Mouse (Mus musculus): ENCODE measurements around the gene Tspyl4.
"Not testable (repeated sequence)": the region's sequence is repeated elsewhere in the genome, so short reads cannot be mapped to it uniquely, and the experiment has no call there.

The Tspyl4 gene

GRCm38 (mm10) chr10:34297299-34297979 lies at the start of gene Tspyl4:
Gene Tspyl4 (plus strand): TSS chr10:34297442.
- DNase-seq: peak; percentile 92 to 93

- DNase-seq: no peak
These were observed 49.5 kb upstream of the Tspyl4 start for GRCm38 (mm10) chr10:34247757-34248156.

DNA sequence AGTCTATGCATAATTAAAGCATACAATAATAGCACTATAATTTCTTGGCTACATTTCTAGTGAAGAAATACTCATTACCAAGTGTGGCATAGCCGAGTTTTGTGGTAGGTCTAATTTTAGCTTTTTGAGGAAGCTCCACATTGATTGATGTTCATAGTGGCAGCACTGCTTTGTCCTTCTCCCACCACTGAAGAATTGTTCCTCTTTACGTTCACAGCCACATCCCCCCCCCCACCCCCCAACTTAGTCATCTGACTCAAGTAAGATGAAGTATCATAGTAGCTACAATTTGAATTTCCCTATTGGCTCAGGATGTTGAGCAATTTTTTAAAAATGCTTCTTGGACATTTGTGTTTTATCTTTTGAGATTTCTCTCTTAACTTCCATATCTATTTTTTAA lies 47.6 kb upstream of the Tspyl4 start:
- DNase-seq: no peak

DNA sequence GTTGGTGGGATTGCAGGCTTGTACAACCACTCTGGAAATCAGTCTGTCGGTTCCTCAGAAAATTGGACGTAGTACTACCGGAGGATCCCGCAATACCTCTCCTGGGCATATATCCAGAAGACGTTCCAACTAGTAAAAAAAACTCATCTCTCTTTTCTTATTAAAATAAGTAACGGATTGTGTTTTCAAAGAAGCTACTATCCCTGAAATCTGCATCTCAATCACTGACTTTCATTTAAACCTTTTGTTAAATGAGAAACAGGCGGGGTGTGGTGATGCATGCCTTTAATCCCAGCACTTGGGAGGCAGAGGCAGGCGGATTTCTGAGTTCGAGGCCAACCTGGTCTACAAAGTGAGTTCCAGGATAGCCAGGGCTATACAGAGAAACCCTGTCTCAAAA lies 44.4 kb upstream of the Tspyl4 start:
- not testable (repeated sequence) for DNase-seq

GRCm38 (mm10) chr10:34265106-34265505 lies 32.1 kb upstream of the Tspyl4 start:
- no peak for DNase-seq

GRCm38 (mm10) chr10:34267312-34268070 lies 29.8 kb upstream of the Tspyl4 start:
- no peak for DNase-seq

- DNase-seq: no peak
These were observed 25.6 kb upstream of the Tspyl4 start for GRCm38 (mm10) chr10:34271681-34272080.

DNA sequence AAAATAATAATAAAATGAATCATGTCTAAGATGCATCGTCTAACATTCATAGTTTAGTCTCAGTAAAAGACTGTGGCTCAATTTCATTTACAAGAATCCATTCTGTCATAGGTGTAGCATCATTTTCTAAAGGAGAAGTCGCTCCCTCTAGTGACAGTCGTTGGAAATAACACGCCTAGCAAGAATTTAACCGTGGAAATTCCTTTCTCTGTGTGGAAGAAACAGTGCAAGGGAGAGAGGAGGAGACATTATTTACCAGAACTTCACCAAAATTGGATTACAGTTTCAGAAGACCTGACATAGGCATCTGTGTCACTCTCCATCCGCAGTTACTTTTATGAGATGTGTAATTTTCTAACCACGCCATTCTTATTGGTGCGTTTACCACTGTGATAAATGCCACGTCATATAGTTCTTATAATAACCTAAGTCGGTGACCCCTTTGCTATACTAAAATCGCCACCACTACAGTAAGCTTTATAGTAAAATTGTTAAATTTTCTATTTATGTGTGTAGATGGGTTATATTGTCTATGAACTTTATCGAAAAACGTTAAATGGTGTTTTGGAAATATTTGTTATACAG lies 16.6 kb upstream of the Tspyl4 start:
- peak in 1 of 2 experiments; percentile 69 for DNase-seq

- peak in 1 of 2 experiments; percentile 32 for DNase-seq
These were observed 15.9 kb upstream of the Tspyl4 start for GRCm38 (mm10) chr10:34281211-34281961.

DNA sequence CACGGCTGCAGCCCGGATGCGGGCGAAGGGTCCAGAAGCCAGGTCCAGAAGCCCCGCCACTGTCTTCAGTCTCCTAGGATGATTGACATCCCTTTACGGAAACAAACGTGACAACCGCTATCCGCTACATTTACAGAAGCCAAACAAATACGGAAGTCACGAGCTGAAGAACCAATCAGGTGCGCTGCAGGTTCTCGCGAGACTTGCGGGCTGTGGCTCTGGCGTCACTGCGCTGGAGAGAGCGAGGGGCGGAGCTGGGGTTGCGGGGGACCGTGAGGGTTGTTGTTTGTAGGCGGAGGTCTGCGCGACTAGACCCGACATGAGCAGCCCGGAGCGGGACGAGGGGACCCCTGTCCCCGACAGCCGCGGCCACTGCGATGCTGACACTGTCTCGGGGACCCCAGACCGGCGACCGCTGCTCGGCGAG lies 15.3 kb upstream of the Tspyl4 start, which contains the start of gene Tspyl1:
Gene Tspyl1, plus strand, starts transcription at position 229 of the 427 bp plus-strand sequence.
- peak; percentile 98 for DNase-seq

GRCm38 (mm10) chr10:34282420-34283238 lies 14.6 kb upstream of the Tspyl4 start:
- peak; percentile 61 to 63 for DNase-seq

- peak in 1 of 2 experiments; percentile 24 for DNase-seq
These were observed 337 bp upstream of the Tspyl4 start for GRCm38 (mm10) chr10:34296911-34297298.

DNA sequence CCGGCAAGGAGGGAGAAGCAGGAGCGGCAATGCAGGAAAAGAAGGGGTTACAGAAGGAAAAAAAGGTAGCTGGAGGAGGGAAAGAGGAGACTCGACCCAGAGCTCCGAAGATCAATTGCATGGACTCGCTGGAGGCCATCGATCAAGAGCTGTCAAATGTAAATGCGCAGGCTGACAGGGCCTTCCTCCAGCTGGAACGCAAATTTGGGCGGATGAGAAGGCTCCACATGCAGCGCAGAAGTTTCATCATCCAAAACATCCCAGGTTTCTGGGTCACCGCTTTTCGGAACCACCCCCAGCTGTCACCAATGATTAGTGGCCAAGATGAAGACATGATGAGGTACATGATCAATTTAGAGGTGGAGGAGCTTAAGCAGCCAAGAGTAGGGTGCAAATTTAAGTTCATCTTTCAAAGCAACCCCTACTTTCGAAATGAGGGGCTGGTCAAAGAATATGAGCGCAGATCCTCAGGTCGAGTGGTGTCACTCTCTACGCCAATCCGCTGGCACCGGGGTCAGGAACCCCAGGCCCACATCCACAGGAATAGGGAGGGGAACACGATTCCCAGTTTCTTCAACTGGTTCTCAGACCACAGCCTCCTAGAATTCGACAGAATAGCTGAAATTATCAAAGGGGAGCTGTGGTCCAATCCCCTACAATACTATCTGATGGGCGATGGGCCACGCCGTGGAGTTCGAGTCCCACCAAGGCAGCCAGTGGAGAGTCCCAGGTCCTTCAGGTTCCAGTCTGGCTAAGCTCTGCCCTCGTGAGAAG lies 925 bp downstream of the Tspyl4 start:
- DNase-seq: peak; percentile 24 to 28

DNA sequence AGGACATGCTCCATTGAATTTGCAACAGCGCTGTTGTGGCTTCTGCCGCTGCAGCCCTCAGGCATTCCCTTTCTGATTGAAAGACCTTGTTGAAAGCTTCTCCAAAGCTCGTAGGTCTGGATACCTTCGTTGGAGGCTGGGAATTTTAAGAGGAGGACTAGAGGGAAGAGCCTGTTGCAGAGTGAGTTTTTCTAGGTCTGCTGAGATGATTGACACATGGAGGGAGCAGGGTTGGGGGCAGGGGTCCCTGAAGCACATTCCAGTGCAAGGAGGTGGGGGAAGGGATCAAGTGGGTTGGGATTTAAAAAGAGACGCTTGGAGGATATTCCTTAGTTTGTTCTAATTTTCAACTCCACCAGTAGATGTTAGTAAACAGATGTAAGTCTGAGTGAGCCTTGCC lies 3.1 kb downstream of the Tspyl4 start:
- no peak for DNase-seq

DNA sequence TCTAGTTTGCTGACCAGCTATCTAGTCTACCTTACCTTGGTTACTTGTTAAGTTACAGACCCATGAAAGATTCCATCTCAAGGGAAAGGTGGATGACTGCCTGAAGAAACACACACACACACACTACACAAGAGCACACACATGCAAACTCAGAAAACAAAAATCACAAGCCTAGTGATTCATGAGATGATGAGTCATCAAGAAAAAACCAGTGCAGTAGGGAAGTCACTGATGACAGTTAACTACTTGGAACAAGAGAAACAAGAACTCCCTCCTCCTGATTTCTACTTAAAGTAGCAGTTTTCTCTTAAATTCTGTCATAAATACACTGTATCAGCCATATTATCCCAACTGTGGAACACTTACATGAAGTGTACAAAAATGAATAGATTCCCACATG lies 9.8 kb downstream of the Tspyl4 start:
- no peak for DNase-seq

GRCm38 (mm10) chr10:34309915-34310685 lies 12.9 kb downstream of the Tspyl4 start:
- no peak for DNase-seq

- DNase-seq: no peak
These were observed 15.3 kb downstream of the Tspyl4 start for GRCm38 (mm10) chr10:34312536-34312935.

DNA sequence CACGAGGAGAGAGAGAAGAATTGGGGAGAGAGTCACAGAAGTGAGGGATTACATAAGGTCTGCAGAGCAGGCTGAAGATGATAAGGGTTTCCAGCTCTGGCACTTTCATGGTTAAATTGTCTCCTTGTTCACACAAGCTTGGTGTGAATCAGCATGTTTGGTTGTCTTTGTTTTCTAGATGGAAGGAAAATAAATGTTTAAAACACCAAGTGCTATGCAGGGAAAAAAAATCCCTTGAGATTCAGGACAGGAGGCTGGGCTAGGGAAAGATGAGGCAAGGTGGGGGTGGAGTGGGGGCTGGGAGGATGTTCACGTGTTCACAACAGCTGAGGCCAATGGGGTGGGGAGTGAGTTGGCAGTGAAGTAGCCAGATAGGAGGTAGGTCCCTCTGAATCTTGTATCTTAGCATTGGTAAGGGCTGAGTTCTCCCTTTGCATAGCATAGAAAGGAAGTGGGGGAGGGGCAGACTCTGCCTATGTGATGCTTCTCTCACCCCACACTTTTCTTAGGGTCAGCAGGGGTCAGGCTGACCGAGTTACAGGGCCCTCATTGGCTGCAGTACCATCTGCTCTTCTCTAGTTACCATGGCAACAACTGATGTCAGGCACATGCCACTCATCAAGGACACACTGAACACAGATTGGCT lies 19.5 kb downstream of the Tspyl4 start:
- DNase-seq: peak; percentile 62 to 72

DNA sequence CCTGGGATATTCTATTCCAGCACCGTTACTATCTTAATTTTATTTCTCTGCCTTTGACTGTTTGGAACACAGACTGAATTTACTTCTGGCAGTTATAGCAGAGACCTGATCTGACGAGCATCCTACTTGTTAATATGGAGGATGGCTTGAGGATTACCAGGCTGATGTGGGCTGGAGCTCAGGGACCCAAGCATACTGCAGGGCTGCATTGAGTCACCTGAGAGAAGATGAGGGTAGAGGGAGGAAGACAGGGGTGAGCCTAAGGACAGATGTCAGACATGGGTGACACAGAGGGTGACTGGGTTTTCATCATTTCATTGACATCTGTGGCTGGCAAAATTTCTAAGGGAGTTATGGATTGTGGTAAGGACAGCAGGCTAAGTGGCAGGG lies 20.0 kb downstream of the Tspyl4 start:
- no peak for DNase-seq

GRCm38 (mm10) chr10:34320809-34321208 lies 23.6 kb downstream of the Tspyl4 start:
- DNase-seq: no peak

Measured in cerebellum, postnatal 36 days (tissue).